Mouse (Mus musculus): ENCODE data around the gene Abcg4.

Gene Abcg4

DNA sequence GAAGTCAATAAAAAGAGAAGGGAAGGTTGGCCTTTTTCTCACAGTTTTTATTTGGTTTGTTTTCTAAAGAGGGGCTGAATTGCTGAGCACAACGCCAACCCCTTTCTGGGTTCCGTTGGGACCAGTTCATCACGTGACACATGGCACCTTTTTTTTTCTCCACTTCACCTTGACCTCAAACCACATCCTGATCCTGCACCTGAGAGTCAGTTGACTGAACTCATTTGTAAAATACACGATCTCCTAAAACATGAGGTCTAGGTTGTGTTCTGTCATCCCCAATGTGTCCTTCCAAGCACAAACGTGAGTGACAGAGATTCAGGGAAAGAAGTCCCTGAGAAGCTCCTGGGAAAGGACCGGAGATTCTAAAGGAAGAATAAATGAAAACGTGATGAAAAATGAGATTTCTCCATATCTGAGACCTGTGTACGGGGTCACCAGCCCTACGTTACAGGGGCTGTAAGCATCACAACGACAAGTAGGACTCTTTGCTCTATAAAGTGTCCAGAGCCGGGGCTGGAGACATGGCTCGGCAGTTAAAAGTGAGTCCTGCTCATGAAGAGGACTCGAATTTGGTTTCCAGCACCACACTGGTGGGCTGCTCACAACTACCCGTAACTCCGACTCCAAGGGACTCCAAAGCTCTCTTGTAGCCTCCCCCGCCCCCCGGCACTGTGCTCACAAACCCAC lies 49.8 kb downstream of the Abcg4 start:
- DNase-seq (ENCODE audit: low spot score), result no peak

DNA sequence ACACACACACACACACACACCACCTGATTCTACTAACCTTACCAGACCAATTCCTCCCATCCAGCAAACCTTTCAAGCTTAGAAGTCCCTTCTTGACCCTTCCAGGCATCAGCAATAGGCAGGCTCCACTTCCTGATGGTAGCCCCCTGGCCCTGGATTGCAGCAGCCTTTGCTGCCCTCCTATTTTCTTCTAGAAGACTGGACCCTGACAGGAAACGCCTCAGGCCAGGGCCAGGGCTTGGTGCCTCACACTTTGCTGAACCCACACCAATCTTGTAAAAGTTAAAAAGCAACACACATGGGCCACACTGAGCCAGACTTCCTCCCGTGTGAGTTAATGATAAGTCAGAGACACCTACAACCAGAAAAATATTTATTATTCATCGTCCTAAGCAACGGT lies 51.3 kb downstream of the Abcg4 start:
- DNase-seq (ENCODE audit: low spot score), result no peak

DNA sequence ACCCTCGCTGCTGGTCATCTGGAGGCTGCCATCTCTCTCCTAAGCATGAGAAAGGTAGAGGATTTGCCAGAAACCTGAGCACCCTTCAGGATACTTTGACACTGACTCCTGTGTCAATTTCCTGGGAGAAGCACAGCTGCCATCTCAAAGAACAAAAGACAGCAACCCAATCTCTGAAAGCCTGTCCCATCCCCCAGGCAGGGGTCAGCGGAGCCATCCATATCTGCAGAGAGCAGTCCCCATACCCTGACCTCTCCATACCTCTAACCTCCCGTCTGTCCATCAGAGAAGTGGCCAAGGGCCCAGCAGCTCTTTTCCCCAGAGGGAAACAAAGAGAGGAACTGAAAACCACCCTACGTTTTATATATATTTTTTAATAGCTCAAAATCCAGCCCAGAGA lies 51.8 kb downstream of the Abcg4 start:
- no peak for DNase-seq (ENCODE audit: low spot score)

- DNase-seq (ENCODE audit: low spot score), result peak; percentile 66
Observed at GRCm38 (mm10) chr9:44234479-44235427, 53.7 kb downstream of the Abcg4 start.

- DNase-seq (ENCODE audit: low spot score), result peak; percentile 100
Observed at GRCm38 (mm10) chr9:44233802-44234478, 54.5 kb downstream of the Abcg4 start, which contains the start of gene Cbl. Cbl (minus strand) TSS chr9:44234049.

DNA sequence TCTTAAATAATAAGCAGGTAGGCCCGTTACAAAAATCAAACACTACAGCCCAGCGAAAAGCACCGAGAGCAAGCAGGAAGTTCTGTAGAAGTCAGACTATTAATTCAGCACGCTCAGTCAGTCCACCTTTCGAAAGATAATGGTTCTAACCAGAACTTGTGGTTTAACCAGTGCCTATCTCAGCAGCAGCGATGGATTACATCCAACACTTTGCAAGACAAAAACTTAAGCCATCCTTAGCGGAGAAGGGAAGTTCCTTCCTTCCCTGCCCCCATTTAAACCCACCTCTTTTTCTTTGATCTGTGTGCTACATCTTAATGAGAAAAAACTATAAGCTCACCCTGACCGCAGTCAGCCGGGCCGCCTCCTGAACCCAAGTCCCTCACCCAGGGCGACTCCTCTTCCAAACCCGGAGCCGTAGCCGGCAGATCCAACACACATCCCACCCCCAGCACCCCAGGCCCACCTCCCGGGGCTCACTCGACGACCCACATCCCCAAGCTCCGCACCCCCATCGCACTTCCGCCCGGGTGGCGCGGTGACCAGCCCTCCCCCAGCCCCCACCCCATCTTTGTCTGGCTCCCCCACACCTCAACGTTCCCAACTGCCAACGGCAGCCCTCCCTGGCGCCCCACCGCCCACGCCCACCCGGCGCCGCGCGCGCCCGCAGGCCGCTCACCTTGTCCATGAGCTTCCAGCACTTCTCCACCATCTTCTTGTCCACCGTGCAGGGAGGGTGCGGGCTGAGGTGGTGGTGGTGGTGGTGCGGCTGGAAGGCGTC lies 55.2 kb downstream of the Abcg4 start:
- DNase-seq (ENCODE audit: low spot score), result peak; percentile 58

DNA sequence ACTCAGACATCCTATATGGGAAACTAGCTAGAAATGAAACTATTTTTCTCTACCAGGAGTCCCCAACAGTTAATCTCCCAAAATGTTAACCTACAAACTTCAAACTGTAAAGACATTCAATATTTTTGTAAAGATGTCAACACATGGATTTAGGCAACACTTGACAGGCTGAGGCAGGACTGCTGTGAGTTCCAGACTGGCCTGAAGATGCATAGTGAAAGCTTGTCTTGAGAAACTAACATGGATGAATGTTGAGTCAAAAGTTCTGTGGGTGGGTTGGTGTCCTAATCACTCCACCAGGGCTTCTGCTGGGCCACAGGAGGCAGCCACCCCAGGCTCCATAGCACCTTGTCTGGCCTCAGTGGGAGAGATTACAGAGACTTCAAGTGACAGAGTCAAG lies 56.8 kb downstream of the Abcg4 start:
- no peak for DNase-seq (ENCODE audit: low spot score)

- DNase-seq (ENCODE audit: low spot score), result no peak
Observed at GRCm38 (mm10) chr9:44225993-44226392, 62.4 kb downstream of the Abcg4 start.
